Mouse (Mus musculus) heart, postnatal 25 days (tissue): ENCODE results near the gene Prm3. TPM values are rescaled to one million over a fixed set of nuclear protein-coding genes. Genes with fewer than 3 reads are reported as not detected.
"Not testable (repeated sequence)": the region's sequence is repeated elsewhere in the genome, so short reads cannot be mapped to it uniquely, and the experiment has no call there.

Experiments
- DNase-seq: peaks from one replicate; pipeline ENCODE4 v3.0.0; 2022; ENCODE audit warnings: low spot score
- intact Hi-C: fragments of 180-260 bp; cut with DNase I; formaldehyde crosslinking; loops from one replicate; pipeline ENCODE4 v1.15.1; 2025
- total RNA-seq, 2 experiments: library from RNA; stranded (reverse); gene quantifications; 2 replicates each; pipeline ENCODE4 v1.2.3; 2021

Gene Prm3
- total RNA-seq, 2 experiments from 2014 or later: not detected

- intact Hi-C loops: no loop called here
- no peak for DNase-seq
Measured at GRCm38 (mm10) chr16:10805789-10806527, 15.2 kb upstream of the Prm3 start, which contains the start of gene Prm1. Gene Prm1, minus strand, starts transcription at chr16:10805839.

- intact Hi-C loops, DNase-seq: not testable (repeated sequence)
Measured at GRCm38 (mm10) chr16:10802420-10802819, 11.7 kb upstream of the Prm3 start.

GRCm38 (mm10) chr16:10796034-10796433, 5.3 kb upstream of the Prm3 start, which contains the start of gene Prm2:
Gene Prm2, minus strand, starts transcription at chr16:10796134.
- no peak for DNase-seq
- intact Hi-C loops: no loop called here

- intact Hi-C loops: loop anchor here (5.0 kb wide), 1 partner anchor 78 kb away; no protein-coding TSS in a partner anchor
- no peak for DNase-seq
Measured at GRCm38 (mm10) chr16:10788866-10789265, 1.8 kb downstream of the Prm3 start.

GRCm38 (mm10) chr16:10788271-10788670, 2.4 kb downstream of the Prm3 start, which contains the start of gene Tnp2:
Gene Tnp2, minus strand, starts transcription at chr16:10788660.
- no peak for DNase-seq
- intact Hi-C loops: loop anchor here (5.0 kb wide), 1 partner anchor 79 kb away; no protein-coding TSS in a partner anchor

GRCm38 (mm10) chr16:10787548-10788058, 3.1 kb downstream of the Prm3 start:
- DNase-seq: no peak
- intact Hi-C loops: loop anchor here (2.0 to 5.0 kb wide), 3 partner anchors 59 to 217 kb away; no protein-coding TSS in a partner anchor

GRCm38 (mm10) chr16:10786782-10787547, 3.7 kb downstream of the Prm3 start:
- intact Hi-C loops: loop anchor here (1.0 to 5.0 kb wide), 4 partner anchors 60 to 216 kb away; no protein-coding TSS in a partner anchor
- no peak for DNase-seq

GRCm38 (mm10) chr16:10786288-10786687, 4.4 kb downstream of the Prm3 start:
- intact Hi-C loops: loop anchor here (1.0 to 5.0 kb wide), 4 partner anchors 61 to 215 kb away; no protein-coding TSS in a partner anchor
- DNase-seq: peak; percentile 60

- intact Hi-C loops: loop anchor here (1.0 to 5.0 kb wide), 4 partner anchors 61 to 215 kb away; no protein-coding TSS in a partner anchor
Measured at GRCm38 (mm10) chr16:10785371-10786231, 5.1 kb downstream of the Prm3 start, which contains the start of gene Socs1. Gene Socs1, minus strand, starts transcription at chr16:10785536.

GRCm38 (mm10) chr16:10784793-10785370, 5.8 kb downstream of the Prm3 start:
- intact Hi-C loops: loop anchor here (5.0 kb wide), 3 partner anchors 43 to 118 kb away; no protein-coding TSS in a partner anchor
- peak; percentile 84 for DNase-seq

More at GRCm38 (mm10) chr16:10785371-10786231, 5.1 kb downstream of the Prm3 start, which contains the start of gene Socs1:
- DNase-seq: peak; percentile 81

- intact Hi-C loops: loop anchor here (5.0 kb wide), 2 partner anchors 42 to 117 kb away; no protein-coding TSS in a partner anchor
- no peak for DNase-seq
Measured at GRCm38 (mm10) chr16:10783883-10784792, 6.6 kb downstream of the Prm3 start.

- intact Hi-C loops: loop anchor here (5.0 kb wide), 2 partner anchors 41 to 116 kb away; no protein-coding TSS in a partner anchor
- DNase-seq: no peak
Measured at GRCm38 (mm10) chr16:10783451-10783850, 7.3 kb downstream of the Prm3 start.

GRCm38 (mm10) chr16:10783152-10783434, 7.6 kb downstream of the Prm3 start:
- intact Hi-C loops: loop anchor here (5.0 kb wide), 2 partner anchors 41 to 116 kb away; no protein-coding TSS in a partner anchor
- no peak for DNase-seq

GRCm38 (mm10) chr16:10782377-10783151, 8.2 kb downstream of the Prm3 start:
- no peak for DNase-seq
- intact Hi-C loops: loop anchor here (5.0 kb wide), 2 partner anchors 40 to 115 kb away; no protein-coding TSS in a partner anchor

- no peak for DNase-seq
- intact Hi-C loops: loop anchor here (5.0 kb wide), 2 partner anchors 40 to 115 kb away; no protein-coding TSS in a partner anchor
Measured at GRCm38 (mm10) chr16:10781862-10782371, 8.8 kb downstream of the Prm3 start.

GRCm38 (mm10) chr16:10780631-10781120, 10.0 kb downstream of the Prm3 start:
- intact Hi-C loops: loop anchor here (5.0 kb wide), 2 partner anchors 38 to 113 kb away; no protein-coding TSS in a partner anchor
- no peak for DNase-seq
